Mouse (Mus musculus) midbrain, embryonic 16.5 days (tissue): ENCODE data around the gene Ehbp1. TPM values are rescaled to one million over a fixed set of nuclear protein-coding genes. Genes with fewer than 3 reads are reported as not detected.

Source experiments
- ATAC-seq: fragments of 200-750 bp; cut with Nextera tagmentation; 2 replicates; pipeline ENCODE4 v1.8.0; 2017; ENCODE audit warnings: moderate TSS enrichment
- H3K27ac ChIP-seq: fragments of 300-500 bp; sonication (generic); 2 replicates; pipeline ENCODE4 v1.5.1; 2014; ENCODE audit warnings: mild to moderate bottlenecking, low read length, mixed read lengths
- H3K27me3 ChIP-seq: fragments of 300-500 bp; sonication (generic); 2 replicates; pipeline ENCODE4 v1.6.1; 2014; ENCODE audit warnings: low read depth, low read length, mixed read lengths; ENCODE audit not compliant: control insufficient read depth, insufficient read depth
- H3K36me3 ChIP-seq: fragments of 300-500 bp; sonication (generic); 2 replicates; pipeline ENCODE4 v1.6.1; 2014; ENCODE audit warnings: mild to moderate bottlenecking, low read length, moderate library complexity, mixed read lengths; ENCODE audit not compliant: control insufficient read depth, insufficient read depth
- H3K4me1 ChIP-seq: fragments of 300-500 bp; sonication (generic); 2 replicates; pipeline ENCODE4 v1.6.1; 2014; ENCODE audit warnings: mild to moderate bottlenecking, low read length, mixed read lengths; ENCODE audit not compliant: control insufficient read depth, insufficient read depth
- H3K4me2 ChIP-seq: fragments of 300-500 bp; sonication (generic); 2 replicates; pipeline ENCODE4 v1.6.1; 2014; ENCODE audit warnings: mild to moderate bottlenecking, low read length, mixed read lengths
- H3K4me3 ChIP-seq: fragments of 300-500 bp; sonication (generic); 2 replicates; pipeline ENCODE4 v1.5.1; 2014; ENCODE audit warnings: low read depth, mild to moderate bottlenecking, low read length, moderate library complexity, mixed read lengths
- H3K9ac ChIP-seq: fragments of 300-500 bp; sonication (generic); 2 replicates; pipeline ENCODE4 v1.6.1; 2014; ENCODE audit warnings: low read depth, low read length, mixed read lengths
- H3K9me3 ChIP-seq: fragments of 300-500 bp; sonication (generic); replicated peaks from 2 replicates; pipeline ENCODE4 v1.6.1; 2014; ENCODE audit warnings: mild to moderate bottlenecking, low read length, mixed read lengths; ENCODE audit not compliant: control insufficient read depth, poor library complexity, severe bottlenecking
- WGBS: fragments of 180-500 bp; shearing (Covaris S2); extraction: QIAGEN DNeasy Blood & Tissue Kit; methylation state at CpG from one replicate; pipeline ENCODE4 v1.1.7; 2014; 5-methylcytosine and 5-hydroxymethylcytosine counted together
- polyA plus RNA-seq: library from polyadenylated mRNA; unstranded; fragments of >200 nt; fragmentation: Nextera tagmentation; extraction: Ambion mirVana; gene quantifications from 2 replicates; pipeline ENCODE4 v1.2.1, GENCODE M21; 2015

Gene Ehbp1
- polyA plus RNA-seq, 1 experiment from 2014 or later: 23.3 TPM

- 99% methylated on average over 2 of the region's 2 CpGs for WGBS
- Histone ChIP-seq H3K4me2 (no peak overlapping the region), H3K4me3 (no peak overlapping the region), H3K27ac (no peak overlapping the region), H3K4me1 (no peaks in the 10 kb centered on the region), H3K36me3 (no peaks in the 10 kb centered on the region; the same call in 1 of the 2 replicates), H3K9me3 (no peaks in the 10 kb centered on the region), H3K9ac (no peak overlapping the region), H3K27me3 (no peaks in the 10 kb centered on the region)
- ATAC-seq: no peak
Measured at GRCm38 (mm10) chr11:22125188-22125587, 216.9 kb downstream of the Ehbp1 start.

DNA sequence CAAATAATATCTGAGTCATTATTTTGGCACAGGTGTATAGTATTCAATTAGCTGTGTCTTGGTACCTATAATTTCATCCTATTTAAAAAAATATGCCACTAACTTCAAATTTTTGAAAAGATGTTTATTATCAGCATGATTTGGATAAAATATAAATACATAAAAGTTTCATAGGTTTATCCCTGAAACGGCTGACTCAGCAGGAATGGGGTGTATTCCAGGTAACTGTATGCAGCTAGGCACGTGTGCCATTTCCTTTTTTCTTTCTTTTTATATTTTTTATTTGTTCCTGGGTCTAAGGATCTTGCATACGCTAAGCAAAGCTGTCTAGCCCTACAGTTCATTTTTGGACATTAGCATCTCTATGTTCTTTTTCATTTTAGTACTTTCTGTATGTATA lies 223.2 kb downstream of the Ehbp1 start:
- no peaks in the 10 kb centered on the region for H3K4me1 ChIP-seq
- H3K9me3 ChIP-seq: no peaks in the 10 kb centered on the region
- no peak overlapping the region for H3K4me2 ChIP-seq
- no peaks in the 10 kb centered on the region for H3K36me3 ChIP-seq
- ATAC-seq: no peak
- no peak overlapping the region for H3K9ac ChIP-seq
- H3K4me3 ChIP-seq: no peak overlapping the region
- H3K27ac ChIP-seq: no peak overlapping the region
- WGBS: 95% methylated on average over 3 of the region's 3 CpGs
- H3K27me3 ChIP-seq: no peaks in the 10 kb centered on the region

DNA sequence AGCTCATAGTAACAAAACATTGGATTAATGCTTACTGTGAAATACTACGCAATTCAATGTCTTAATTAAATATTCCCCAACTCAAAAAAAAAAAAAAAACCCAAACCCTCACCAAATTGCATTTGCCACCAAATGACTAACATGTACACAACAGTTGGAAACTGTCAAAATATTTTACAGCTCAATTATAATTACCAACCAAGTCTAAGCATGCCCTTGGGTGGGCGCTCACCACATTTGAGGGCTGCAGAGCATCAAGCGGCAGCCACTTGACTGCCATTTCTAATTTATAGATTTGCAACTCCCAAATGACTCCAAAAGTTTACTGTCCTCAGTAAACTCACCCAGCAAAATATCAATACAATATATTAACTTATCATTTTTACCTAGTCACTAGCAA lies 229.9 kb downstream of the Ehbp1 start:
- ATAC-seq: no peak

DNA sequence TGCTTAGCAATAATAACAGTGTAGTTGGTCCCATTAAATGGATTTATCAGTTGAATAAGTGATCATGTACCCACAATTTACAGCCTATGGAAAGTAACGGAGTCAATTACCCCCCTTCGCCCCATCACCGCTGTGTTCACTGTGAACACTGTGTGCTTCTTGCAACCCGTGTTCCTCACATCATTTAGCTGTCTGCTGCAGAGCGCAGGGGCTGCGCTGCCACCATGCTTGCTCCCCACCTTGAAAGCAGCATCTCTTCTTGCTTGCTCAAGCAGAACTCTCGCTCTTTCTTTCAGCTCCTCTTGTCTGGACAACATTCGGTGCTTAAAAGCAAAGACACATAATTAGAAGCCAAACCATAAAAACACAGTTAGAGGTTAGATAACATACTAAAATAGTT lies 252.7 kb downstream of the Ehbp1 start:
- no peak overlapping the region for H3K4me3 ChIP-seq
- no peaks in the 10 kb centered on the region for H3K27me3 ChIP-seq
- H3K9me3 ChIP-seq: no peaks in the 10 kb centered on the region
- WGBS: 57% methylated on average over 8 of the region's 8 CpGs
- H3K27ac ChIP-seq: no peak overlapping the region
- H3K9ac ChIP-seq: no peak overlapping the region
- no peaks in the 10 kb centered on the region for H3K4me1 ChIP-seq
- no peak overlapping the region for H3K4me2 ChIP-seq
- no peak for ATAC-seq
- no peaks in the 10 kb centered on the region; the same call in 1 of the 2 replicates for H3K36me3 ChIP-seq

More for the DNA sequence above, 229.9 kb downstream of the Ehbp1 start:
- Histone ChIP-seq H3K9me3 (no peaks in the 10 kb centered on the region), H3K27me3 (no peaks in the 10 kb centered on the region), H3K27ac (no peak overlapping the region), H3K36me3 (no peaks in the 10 kb centered on the region), H3K4me1 (no peaks in the 10 kb centered on the region), H3K4me3 (no peak overlapping the region), H3K9ac (no peak overlapping the region), H3K4me2 (no peak overlapping the region)
- WGBS: 95% methylated on average over 3 of the region's 3 CpGs

- no peak overlapping the region for H3K4me3 ChIP-seq
- no peaks in the 10 kb centered on the region for H3K4me1 ChIP-seq
- no peak overlapping the region for H3K9ac ChIP-seq
- WGBS: 66% methylated on average over 2 of the region's 2 CpGs
- H3K4me2 ChIP-seq: no peak overlapping the region
- no peaks in the 10 kb centered on the region for H3K9me3 ChIP-seq
- H3K27me3 ChIP-seq: no peaks in the 10 kb centered on the region
- H3K27ac ChIP-seq: no peak overlapping the region
- no peak for ATAC-seq
- H3K36me3 ChIP-seq: 0 out of 2 replicates have a peak, but pooled peaks cover 2% of the 10 kb centered on the region
Measured at GRCm38 (mm10) chr11:22063352-22063751, 278.7 kb downstream of the Ehbp1 start.

DNA sequence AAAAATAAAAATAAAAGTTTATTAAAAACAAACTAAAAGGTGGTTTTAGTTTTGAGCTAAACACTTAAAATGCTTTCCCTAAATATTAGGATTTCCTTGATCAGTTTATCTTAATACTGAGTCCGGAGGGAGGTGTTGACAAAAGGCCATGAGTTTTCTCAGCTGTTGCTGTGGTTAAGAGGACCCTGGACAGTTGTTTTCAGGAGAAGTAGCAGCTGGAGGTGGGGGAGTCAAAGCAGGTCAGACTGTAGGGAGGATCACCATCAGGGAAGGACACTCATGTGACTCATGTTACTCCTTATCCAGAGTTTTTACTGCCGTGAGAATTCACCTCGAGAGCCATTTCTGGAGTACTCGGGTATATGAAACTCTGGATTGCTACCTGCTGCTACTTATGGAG lies 280.4 kb downstream of the Ehbp1 start:
- H3K4me2 ChIP-seq: no peak overlapping the region
- no peak overlapping the region for H3K27ac ChIP-seq
- H3K36me3 ChIP-seq: 0 out of 2 replicates have a peak, but pooled peaks cover 2% of the 10 kb centered on the region
- H3K9ac ChIP-seq: no peak overlapping the region
- H3K4me3 ChIP-seq: no peak overlapping the region
- H3K27me3 ChIP-seq: no peaks in the 10 kb centered on the region
- H3K9me3 ChIP-seq: no peaks in the 10 kb centered on the region
- WGBS: 91% methylated on average over 4 of the region's 4 CpGs
- ATAC-seq: no peak
- H3K4me1 ChIP-seq: peaks cover 6% of the 10 kb centered on the region

- Histone ChIP-seq H3K4me1 (peaks cover 9% of the 10 kb centered on the region), H3K27ac (no peak overlapping the region), H3K27me3 (no peaks in the 10 kb centered on the region), H3K9ac (no peak overlapping the region), H3K9me3 (no peaks in the 10 kb centered on the region), H3K4me2 (no peak overlapping the region), H3K36me3 (no peaks in the 10 kb centered on the region), H3K4me3 (no peak overlapping the region)
- 40% methylated on average over 5 of the region's 5 CpGs for WGBS
- ATAC-seq: no peak
Measured at GRCm38 (mm10) chr11:22057538-22057937, 284.6 kb downstream of the Ehbp1 start.

- WGBS: 29% methylated on average over 6 of the region's 6 CpGs
- 0 out of 2 replicates have a peak, but pooled peaks have one; percentile 17 for ATAC-seq
- H3K27ac ChIP-seq: no peak overlapping the region
Measured at GRCm38 (mm10) chr11:22055908-22056307, 286.2 kb downstream of the Ehbp1 start.

GRCm38 (mm10) chr11:22053034-22053668 lies 288.9 kb downstream of the Ehbp1 start:
- H3K36me3 ChIP-seq: no peaks in the 10 kb centered on the region
- no peak overlapping the region for H3K9ac ChIP-seq
- WGBS: 74% methylated on average over 10 of the region's 10 CpGs
- no peak overlapping the region for H3K4me3 ChIP-seq
- H3K27me3 ChIP-seq: no peaks in the 10 kb centered on the region
- H3K4me2 ChIP-seq: no peak overlapping the region
- no peaks in the 10 kb centered on the region for H3K9me3 ChIP-seq
- H3K27ac ChIP-seq: no peak overlapping the region
- ATAC-seq: peak; percentile 81
- peaks cover 9% of the 10 kb centered on the region for H3K4me1 ChIP-seq

More at GRCm38 (mm10) chr11:22055908-22056307, 286.2 kb downstream of the Ehbp1 start:
- Histone ChIP-seq H3K9me3 (no peaks in the 10 kb centered on the region), H3K4me1 (peaks cover 9% of the 10 kb centered on the region), H3K4me2 (no peak overlapping the region), H3K9ac (no peak overlapping the region), H3K27me3 (no peaks in the 10 kb centered on the region), H3K36me3 (no peaks in the 10 kb centered on the region), H3K4me3 (no peak overlapping the region)
